Mouse (Mus musculus) mouse trophoblast stem cell (cell line): ENCODE data around the gene 2610301B20Rik.

ENCODE experiments used
- in situ Hi-C, 2 experiments: fragments of 300-500 bp; cut with MseI, MboI; formaldehyde crosslinking; loops; 2 replicates in 1 of 2; 3 replicates in 1 of 2; pipeline ENCODE4 v1.15.1; 2025

Gene 2610301B20Rik

GRCm38 (mm10) chr4:10936766-10937165 lies 62.5 kb downstream of the 2610301B20Rik start:
- in situ Hi-C loops: no loop called here
